Mouse (Mus musculus) T-cell, adult 2 months (primary cell): ENCODE results near the gene Gpc5.

Source experiments
- DNase-seq: peaks from one replicate; pipeline ENCODE4 v3.0.0; 2022; ENCODE audit warnings: low spot score

The Gpc5 gene

GRCm38 (mm10) chr14:116317491-116317890 is 1225.5 kb downstream of the Gpc5 start:
- DNase-seq, result no peak

DNA sequence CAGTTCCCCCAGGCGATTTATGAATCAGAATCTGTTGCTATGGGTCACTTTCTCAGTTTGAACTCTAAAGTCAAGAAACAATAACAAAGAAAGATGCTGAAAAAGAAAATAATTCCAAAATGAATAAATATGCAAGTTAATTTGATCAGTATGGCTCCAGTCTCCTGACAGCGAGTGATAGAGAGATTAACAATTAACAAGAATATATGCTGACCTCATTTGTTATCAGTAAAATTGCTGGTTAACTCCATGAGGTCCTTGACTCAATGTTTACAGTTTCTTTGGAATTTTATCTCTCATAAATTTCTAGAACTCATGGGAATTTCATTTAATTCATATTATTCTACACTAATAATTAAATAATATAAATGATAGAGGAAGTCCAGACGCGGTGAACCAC is 1244.2 kb downstream of the Gpc5 start:
- no peak for DNase-seq

- no peak for DNase-seq
These were observed 1246.4 kb downstream of the Gpc5 start for GRCm38 (mm10) chr14:116338395-116338794.

- no peak for DNase-seq
These were observed 1256.5 kb downstream of the Gpc5 start for GRCm38 (mm10) chr14:116348560-116348959.

DNA sequence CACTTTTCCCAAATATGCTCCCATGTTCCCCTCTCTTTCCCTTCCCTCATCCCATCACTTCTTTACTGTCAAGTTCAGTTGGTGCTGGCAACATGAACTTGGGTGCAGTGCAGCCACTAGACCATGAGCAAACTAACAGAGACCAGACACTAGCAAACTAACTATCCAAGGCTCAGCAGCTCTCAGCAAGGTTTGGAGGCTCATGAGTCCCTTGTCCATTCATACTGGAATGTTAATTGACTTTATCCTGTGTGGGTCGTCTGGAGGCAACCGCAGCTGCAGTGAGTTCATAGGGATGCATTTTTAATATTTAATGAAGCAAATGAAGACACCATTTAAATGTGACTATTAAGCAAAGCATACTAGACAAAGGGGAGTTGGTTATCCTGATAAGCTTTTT is 1292.6 kb downstream of the Gpc5 start:
- DNase-seq, result no peak

GRCm38 (mm10) chr14:116415511-116415910 is 1323.5 kb downstream of the Gpc5 start:
- DNase-seq, result no peak

GRCm38 (mm10) chr14:116448219-116448618 is 1356.2 kb downstream of the Gpc5 start:
- no peak for DNase-seq

DNA sequence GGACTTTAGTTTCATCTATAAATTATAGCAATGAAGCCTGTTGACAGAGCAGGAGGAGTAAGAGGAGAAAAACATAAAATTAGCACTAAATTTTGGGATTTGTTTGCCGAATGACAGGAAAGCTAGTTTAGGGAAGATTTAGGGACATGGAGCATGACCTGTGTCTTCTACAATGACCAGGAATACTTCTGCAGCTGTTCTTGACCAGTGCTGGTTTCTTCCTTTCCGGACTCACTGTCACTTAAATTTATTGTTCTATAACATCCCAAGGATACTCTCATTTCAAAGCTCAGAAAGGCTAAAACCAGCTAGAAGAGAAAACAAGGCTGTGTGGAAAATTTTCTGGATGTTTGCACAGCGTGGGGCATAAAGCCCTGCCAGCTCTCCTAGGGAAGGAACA is 1361.3 kb downstream of the Gpc5 start:
- no peak for DNase-seq

DNA sequence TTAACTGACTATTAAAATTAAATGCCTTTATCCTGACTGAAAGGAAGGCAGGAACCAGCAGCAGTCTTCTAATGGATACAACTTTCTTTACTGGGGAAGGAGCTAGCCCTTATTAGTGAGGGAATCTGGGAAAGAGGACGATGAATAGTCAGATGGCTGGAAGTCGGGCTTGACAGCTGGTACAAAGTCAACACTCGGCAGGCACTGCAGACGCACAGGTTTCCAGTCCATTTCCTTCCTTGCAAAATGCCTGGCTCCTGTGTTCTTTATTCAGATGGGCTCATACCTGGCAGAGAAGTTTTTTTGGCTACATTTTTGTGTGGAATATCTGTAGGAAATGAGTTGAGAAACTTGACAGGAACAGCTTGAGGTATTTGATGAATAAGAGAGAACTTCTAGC is 1364.2 kb downstream of the Gpc5 start:
- no peak for DNase-seq

GRCm38 (mm10) chr14:116473378-116474179 is 1381.6 kb downstream of the Gpc5 start:
- DNase-seq, result no peak

DNA sequence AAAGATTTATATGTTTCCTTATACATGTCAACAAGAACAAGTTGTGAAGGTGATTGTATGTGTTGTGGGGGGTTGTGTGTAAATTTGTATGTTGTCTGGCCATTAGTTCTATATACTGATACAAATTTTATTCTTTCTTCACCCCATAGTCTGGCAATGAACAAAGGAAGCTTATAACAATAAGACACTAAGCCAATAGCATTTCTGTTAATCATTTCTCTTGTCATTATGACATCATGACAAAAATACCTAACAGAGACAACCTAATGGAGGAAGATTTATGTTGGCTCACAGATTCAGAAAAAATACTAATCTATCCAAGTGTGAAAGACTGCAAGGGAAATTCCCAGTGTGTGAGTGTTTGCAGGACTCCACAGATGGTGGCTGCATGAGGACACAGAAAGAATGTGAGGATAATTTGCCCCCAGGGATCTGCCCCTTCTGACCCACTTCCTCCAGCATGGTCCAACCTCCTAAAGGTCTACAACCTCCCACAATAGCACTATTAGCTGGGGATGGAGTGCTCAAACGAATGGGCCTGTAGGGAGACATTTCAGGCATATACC is 1402.4 kb downstream of the Gpc5 start:
- DNase-seq, result no peak

DNA sequence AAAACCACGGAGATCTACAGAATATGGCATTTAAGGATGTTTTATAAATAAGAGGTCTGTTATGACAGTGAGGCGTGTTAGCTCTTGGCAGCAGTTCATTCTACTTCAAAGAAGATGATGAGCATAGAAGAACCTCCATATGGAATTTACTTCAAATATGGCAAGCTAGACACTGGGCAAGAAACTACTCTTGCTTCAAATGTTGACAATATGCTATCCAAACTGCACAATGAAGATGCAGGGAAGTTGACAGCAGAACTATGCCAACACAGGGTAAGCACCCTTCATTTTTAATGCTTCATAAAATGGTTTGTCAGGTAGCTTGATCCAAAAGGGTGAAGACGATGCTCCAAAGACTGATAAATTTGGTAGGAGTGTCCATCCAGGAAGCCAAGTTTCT is 1446.2 kb downstream of the Gpc5 start:
- no peak for DNase-seq

DNA sequence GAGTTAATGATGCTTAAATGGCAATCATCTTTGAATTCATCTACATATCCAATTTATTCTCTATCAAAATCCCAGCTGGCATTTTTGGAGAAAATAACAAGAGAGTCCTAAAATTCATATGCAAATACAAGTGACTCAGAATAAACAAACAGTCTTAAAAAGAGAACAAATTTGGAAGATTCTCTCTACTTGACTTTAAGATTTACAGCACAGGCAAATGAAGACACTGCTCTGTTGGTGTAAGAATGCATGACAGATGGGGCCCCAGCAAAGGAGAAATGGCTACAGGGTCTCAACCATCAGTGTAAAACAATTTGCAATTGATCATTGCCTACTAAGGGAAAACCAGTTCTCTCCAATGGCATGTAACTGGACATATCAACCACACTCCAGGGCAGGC is 1451.7 kb downstream of the Gpc5 start:
- DNase-seq, result no peak

GRCm38 (mm10) chr14:116551401-116551800 is 1459.4 kb downstream of the Gpc5 start:
- no peak for DNase-seq

- DNase-seq, result no peak
These were observed 1461.3 kb downstream of the Gpc5 start for GRCm38 (mm10) chr14:116553316-116553715.

DNA sequence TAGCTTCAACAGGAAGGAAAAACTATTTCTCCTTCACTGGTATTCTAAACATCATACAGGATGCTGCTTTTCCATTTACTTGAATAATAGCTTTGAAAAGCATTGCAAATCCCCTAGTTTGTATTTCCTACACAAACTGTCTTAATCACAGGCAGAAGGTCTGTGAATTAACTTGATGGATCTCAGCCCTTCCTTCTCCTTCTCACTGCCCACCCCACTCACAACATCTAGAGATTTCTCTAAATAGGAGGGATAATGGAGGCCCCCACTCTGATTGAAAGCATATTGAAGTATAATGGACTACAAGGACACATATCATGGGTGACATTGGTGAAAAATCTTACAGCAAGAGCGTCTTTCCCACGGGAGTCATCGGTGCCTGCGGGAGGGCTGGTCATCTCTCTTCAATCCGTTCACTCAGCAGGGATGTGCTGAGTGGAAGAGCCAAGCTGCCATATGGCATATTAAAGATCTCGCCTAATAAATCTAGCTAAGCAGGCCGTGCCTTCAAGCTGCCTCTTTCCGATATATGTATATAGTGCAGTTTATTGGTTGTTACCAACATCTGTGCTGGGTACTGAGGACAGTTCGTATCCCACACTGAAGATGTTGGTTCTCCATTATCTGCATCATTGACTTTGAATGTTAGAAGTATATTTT is 1466.3 kb downstream of the Gpc5 start:
- DNase-seq, result no peak

DNA sequence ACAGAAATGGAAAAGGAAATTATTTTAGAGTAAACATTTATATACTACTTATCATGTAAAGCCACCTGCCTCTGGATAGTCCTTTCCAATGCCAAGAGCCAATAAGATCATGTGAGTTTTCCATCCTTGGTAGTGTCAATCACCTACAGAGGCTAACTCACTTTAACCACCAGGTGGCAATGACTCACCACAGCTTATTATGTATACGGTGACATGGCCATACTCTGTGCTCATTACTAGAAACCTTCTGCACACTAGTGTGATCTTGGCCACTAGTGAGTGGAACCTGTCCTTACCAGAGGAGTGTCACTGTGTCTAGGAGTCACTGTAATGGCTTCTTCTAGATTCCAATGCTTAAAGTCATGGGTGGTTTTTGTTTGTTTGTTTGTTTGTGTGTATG is 1468.0 kb downstream of the Gpc5 start:
- no peak for DNase-seq
